Mouse (Mus musculus): ENCODE measurements around the gene Tango6. TPM values are rescaled to one million over a fixed set of nuclear protein-coding genes. Genes with fewer than 3 reads are reported as not detected.

Gene Tango6
- polyA plus RNA-seq, 1 experiment from 2014 or later = 9.0 TPM

- H3K27ac ChIP-seq (ENCODE audit: low read depth, low read length) = no peak overlapping the region
- H3K4me3 ChIP-seq (ENCODE audit: low read depth, low read length) = no peak overlapping the region
- ATAC-seq (ENCODE audit: insufficient read depth, low FRiP score, low TSS enrichment) = no peak
- H3K36me3 ChIP-seq (ENCODE audit: control insufficient read depth, insufficient read depth, low read length) = no peaks in the 10 kb centered on the region
- H3K27me3 ChIP-seq (ENCODE audit: control insufficient read depth, insufficient read depth, low read length) = no peaks in the 10 kb centered on the region
- no peak for DNase-seq (ENCODE audit: low spot score)
- no peak overlapping the region for H3K9ac ChIP-seq (ENCODE audit: low read length)
- H3K4me1 ChIP-seq (ENCODE audit: control insufficient read depth, insufficient read depth, low read length) = no peaks in the 10 kb centered on the region
- no peaks in the 10 kb centered on the region for H3K9me3 ChIP-seq (ENCODE audit: control insufficient read depth, low read length)
- WGBS = 97% methylated on average over 1 of the region's 1 CpGs
- H3K4me2 ChIP-seq (ENCODE audit: low read depth) = no peak overlapping the region
These were observed 60.5 kb downstream of the Tango6 start for GRCm38 (mm10) chr8:106743361-106743760.

GRCm38 (mm10) chr8:106753436-106753835 is 70.6 kb downstream of the Tango6 start:
- H3K4me3 ChIP-seq (ENCODE audit: low read depth, low read length) = no peak overlapping the region
- H3K27ac ChIP-seq (ENCODE audit: low read depth, low read length) = no peak overlapping the region
- H3K9me3 ChIP-seq (ENCODE audit: control insufficient read depth, low read length) = no peaks in the 10 kb centered on the region
- DNase-seq (ENCODE audit: low spot score) = no peak
- H3K9ac ChIP-seq (ENCODE audit: low read length) = no peak overlapping the region
- no peak for ATAC-seq (ENCODE audit: insufficient read depth, low FRiP score, low TSS enrichment)
- no peak overlapping the region for H3K4me2 ChIP-seq (ENCODE audit: low read depth)
- no peaks in the 10 kb centered on the region for H3K36me3 ChIP-seq (ENCODE audit: control insufficient read depth, insufficient read depth, low read length)
- no peaks in the 10 kb centered on the region for H3K4me1 ChIP-seq (ENCODE audit: control insufficient read depth, insufficient read depth, low read length)
- H3K27me3 ChIP-seq (ENCODE audit: control insufficient read depth, insufficient read depth, low read length) = no peaks in the 10 kb centered on the region
- 59% methylated on average over 3 of the region's 3 CpGs for WGBS

GRCm38 (mm10) chr8:106761317-106761716 is 78.4 kb downstream of the Tango6 start:
- 56% methylated on average over 4 of the region's 4 CpGs for WGBS
- Histone ChIP-seq H3K4me1 (ENCODE audit: control insufficient read depth, insufficient read depth, low read length) (0 out of 2 replicates have a peak, but pooled peaks cover 2% of the 10 kb centered on the region), H3K4me3 (ENCODE audit: low read depth, low read length) (no peak overlapping the region), H3K4me2 (ENCODE audit: low read depth) (no peak overlapping the region), H3K9ac (ENCODE audit: low read length) (no peak overlapping the region), H3K9me3 (ENCODE audit: control insufficient read depth, low read length) (no peaks in the 10 kb centered on the region), H3K36me3 (ENCODE audit: control insufficient read depth, insufficient read depth, low read length) (no peaks in the 10 kb centered on the region), H3K27ac (ENCODE audit: low read depth, low read length) (no peak overlapping the region), H3K27me3 (ENCODE audit: control insufficient read depth, insufficient read depth, low read length) (no peaks in the 10 kb centered on the region)
- ATAC-seq (ENCODE audit: insufficient read depth, low FRiP score, low TSS enrichment) (no peak), DNase-seq (ENCODE audit: low spot score) (no peak)

- H3K4me3 ChIP-seq (ENCODE audit: low read depth, low read length) = no peak overlapping the region
- H3K9ac ChIP-seq (ENCODE audit: low read length) = no peak overlapping the region
- no peak overlapping the region for H3K27ac ChIP-seq (ENCODE audit: low read depth, low read length)
- WGBS = 35% methylated on average over 7 of the region's 7 CpGs
- no peaks in the 10 kb centered on the region for H3K36me3 ChIP-seq (ENCODE audit: control insufficient read depth, insufficient read depth, low read length)
- 0 out of 2 replicates have a peak, but pooled peaks cover 2% of the 10 kb centered on the region for H3K4me1 ChIP-seq (ENCODE audit: control insufficient read depth, insufficient read depth, low read length)
- DNase-seq (ENCODE audit: low spot score) = no peak
- no peak for ATAC-seq (ENCODE audit: insufficient read depth, low FRiP score, low TSS enrichment)
- H3K9me3 ChIP-seq (ENCODE audit: control insufficient read depth, low read length) = no peaks in the 10 kb centered on the region
- H3K27me3 ChIP-seq (ENCODE audit: control insufficient read depth, insufficient read depth, low read length) = no peaks in the 10 kb centered on the region
- no peak overlapping the region for H3K4me2 ChIP-seq (ENCODE audit: low read depth)
These were observed 79.1 kb downstream of the Tango6 start for GRCm38 (mm10) chr8:106761867-106762523.

- no peak overlapping the region for H3K9ac ChIP-seq (ENCODE audit: low read length)
- H3K4me2 ChIP-seq (ENCODE audit: low read depth) = no peak overlapping the region
- H3K9me3 ChIP-seq (ENCODE audit: control insufficient read depth, low read length) = no peaks in the 10 kb centered on the region
- WGBS = 88% methylated on average over 1 of the region's 1 CpGs
- no peak overlapping the region for H3K27ac ChIP-seq (ENCODE audit: low read depth, low read length)
- H3K4me1 ChIP-seq (ENCODE audit: control insufficient read depth, insufficient read depth, low read length) = 0 out of 2 replicates have a peak, but pooled peaks cover 2% of the 10 kb centered on the region
- H3K4me3 ChIP-seq (ENCODE audit: low read depth, low read length) = no peak overlapping the region
- H3K36me3 ChIP-seq (ENCODE audit: control insufficient read depth, insufficient read depth, low read length) = no peaks in the 10 kb centered on the region
- ATAC-seq (ENCODE audit: insufficient read depth, low FRiP score, low TSS enrichment) (no peak), DNase-seq (ENCODE audit: low spot score) (no peak)
- no peaks in the 10 kb centered on the region for H3K27me3 ChIP-seq (ENCODE audit: control insufficient read depth, insufficient read depth, low read length)
These were observed 81.7 kb downstream of the Tango6 start for GRCm38 (mm10) chr8:106764529-106764928.

- H3K4me3 ChIP-seq (ENCODE audit: low read depth, low read length) = no peak overlapping the region
- no peak for ATAC-seq (ENCODE audit: insufficient read depth, low FRiP score, low TSS enrichment)
- DNase-seq (ENCODE audit: low spot score) = no peak
These were observed 82.7 kb downstream of the Tango6 start for GRCm38 (mm10) chr8:106765570-106765969.

GRCm38 (mm10) chr8:106766736-106767135 is 83.9 kb downstream of the Tango6 start:
- no peaks in the 10 kb centered on the region for H3K9me3 ChIP-seq (ENCODE audit: control insufficient read depth, low read length)
- H3K27ac ChIP-seq (ENCODE audit: low read depth, low read length) = no peak overlapping the region
- no peaks in the 10 kb centered on the region for H3K36me3 ChIP-seq (ENCODE audit: control insufficient read depth, insufficient read depth, low read length)
- 0 out of 2 replicates have a peak, but pooled peaks cover 2% of the 10 kb centered on the region for H3K4me1 ChIP-seq (ENCODE audit: control insufficient read depth, insufficient read depth, low read length)
- DNase-seq (ENCODE audit: low spot score) = no peak
- no peak overlapping the region for H3K4me2 ChIP-seq (ENCODE audit: low read depth)
- no peaks in the 10 kb centered on the region for H3K27me3 ChIP-seq (ENCODE audit: control insufficient read depth, insufficient read depth, low read length)
- H3K9ac ChIP-seq (ENCODE audit: low read length) = no peak overlapping the region
- WGBS = 89% methylated on average over 5 of the region's 5 CpGs
- no peak for ATAC-seq (ENCODE audit: insufficient read depth, low FRiP score, low TSS enrichment)
- H3K4me3 ChIP-seq (ENCODE audit: low read depth, low read length) = no peak overlapping the region

More at GRCm38 (mm10) chr8:106765570-106765969, 82.7 kb downstream of the Tango6 start:
- 94% methylated on average over 2 of the region's 2 CpGs for whole genome bisulfite sequencing
- H3K4me1 ChIP-seq (ENCODE audit: control insufficient read depth, insufficient read depth, low read length) = 0 out of 2 replicates have a peak, but pooled peaks cover 2% of the 10 kb centered on the region
- H3K27ac ChIP-seq (ENCODE audit: low read depth, low read length) = no peak overlapping the region
- H3K27me3 ChIP-seq (ENCODE audit: control insufficient read depth, insufficient read depth, low read length) = no peaks in the 10 kb centered on the region
- no peak overlapping the region for H3K4me2 ChIP-seq (ENCODE audit: low read depth)
- no peaks in the 10 kb centered on the region for H3K9me3 ChIP-seq (ENCODE audit: control insufficient read depth, low read length)
- H3K9ac ChIP-seq (ENCODE audit: low read length) = no peak overlapping the region
- H3K36me3 ChIP-seq (ENCODE audit: control insufficient read depth, insufficient read depth, low read length) = no peaks in the 10 kb centered on the region

- H3K9me3 ChIP-seq (ENCODE audit: control insufficient read depth, low read length) = no peaks in the 10 kb centered on the region
- no peaks in the 10 kb centered on the region for H3K4me1 ChIP-seq (ENCODE audit: control insufficient read depth, insufficient read depth, low read length)
- no peak for DNase-seq (ENCODE audit: low spot score)
- no peak for ATAC-seq (ENCODE audit: insufficient read depth, low FRiP score, low TSS enrichment)
- H3K27ac ChIP-seq (ENCODE audit: low read depth, low read length) = no peak overlapping the region
- H3K4me2 ChIP-seq (ENCODE audit: low read depth) = no peak overlapping the region
- H3K4me3 ChIP-seq (ENCODE audit: low read depth, low read length) = no peak overlapping the region
- no peaks in the 10 kb centered on the region for H3K36me3 ChIP-seq (ENCODE audit: control insufficient read depth, insufficient read depth, low read length)
- no peaks in the 10 kb centered on the region for H3K27me3 ChIP-seq (ENCODE audit: control insufficient read depth, insufficient read depth, low read length)
- WGBS = 80% methylated on average over 13 of the region's 13 CpGs
- H3K9ac ChIP-seq (ENCODE audit: low read length) = no peak overlapping the region
These were observed 86.4 kb downstream of the Tango6 start for GRCm38 (mm10) chr8:106769147-106769805.
